Mouse (Mus musculus): ENCODE measurements around the gene Lmntd1. TPM values are rescaled to one million over a fixed set of nuclear protein-coding genes. Genes with fewer than 3 reads are reported as not detected.

The Lmntd1 gene
- polyA plus RNA-seq, 1 experiment from 2014 or later = 1.6 TPM

- no peak for ATAC-seq (ENCODE audit: low FRiP score, low TSS enrichment)
- Histone ChIP-seq H3K4me3 (ENCODE audit: low read length) (no peak overlapping the region), H3K27ac (ENCODE audit: low read length) (no peak overlapping the region), H3K4me2 (replicated peaks; ENCODE audit: low read depth, low read length) (no peak overlapping the region), H3K4me1 (ENCODE audit: insufficient read depth, low read length) (peaks cover 5% of the 10 kb centered on the region; the same call in 1 of the 2 replicates), H3K36me3 (ENCODE audit: insufficient read depth, low read length) (no peaks in the 10 kb centered on the region), H3K9ac (replicated peaks; ENCODE audit: low read length) (no peak overlapping the region), H3K9me3 (ENCODE audit: low read length) (no peaks in the 10 kb centered on the region), H3K27me3 (ENCODE audit: insufficient read depth, low read length) (no peaks in the 10 kb centered on the region)
- 60% methylated on average over 12 of the region's 12 CpGs for WGBS
Measured at GRCm38 (mm10) chr6:145382586-145383380, 231.3 kb downstream of the Lmntd1 start.

DNA sequence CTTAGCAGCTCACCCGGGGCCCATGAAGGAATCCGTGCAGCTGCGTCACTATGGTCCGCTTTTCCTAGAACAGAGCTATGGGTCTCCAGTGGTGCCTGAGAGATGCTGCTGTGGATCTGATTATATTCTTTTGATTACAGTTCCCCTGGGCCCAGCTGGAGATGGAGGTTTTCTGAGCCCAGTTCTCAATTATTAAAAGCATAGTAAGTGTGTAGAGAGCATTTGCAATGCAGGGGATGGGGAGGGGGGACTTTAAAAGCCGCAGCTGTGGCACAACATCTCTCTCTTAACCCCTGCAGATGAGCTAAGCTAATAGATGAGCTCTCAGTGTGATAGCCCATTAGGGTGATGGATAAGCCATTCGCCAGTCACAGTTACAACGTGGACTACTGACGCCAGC, 233.2 kb downstream of the Lmntd1 start:
- H3K27me3 ChIP-seq (ENCODE audit: insufficient read depth, low read length) = no peaks in the 10 kb centered on the region
- H3K4me3 ChIP-seq (ENCODE audit: low read length) = no peak overlapping the region
- no peak overlapping the region for H3K4me2 ChIP-seq (replicated peaks; ENCODE audit: low read depth, low read length)
- no peaks in the 10 kb centered on the region for H3K36me3 ChIP-seq (ENCODE audit: insufficient read depth, low read length)
- ATAC-seq (ENCODE audit: low FRiP score, low TSS enrichment) = no peak
- no peak overlapping the region for H3K9ac ChIP-seq (replicated peaks; ENCODE audit: low read length)
- no peaks in the 10 kb centered on the region for H3K9me3 ChIP-seq (ENCODE audit: low read length)
- H3K27ac ChIP-seq (ENCODE audit: low read length) = no peak overlapping the region
- peaks cover 5% of the 10 kb centered on the region; the same call in 1 of the 2 replicates for H3K4me1 ChIP-seq (ENCODE audit: insufficient read depth, low read length)
- 89% methylated on average over 8 of the region's 8 CpGs for WGBS

- ATAC-seq (ENCODE audit: low FRiP score, low TSS enrichment) = 0 out of 2 replicates have a peak, but pooled peaks have one; percentile 3
- Histone ChIP-seq H3K4me1 (ENCODE audit: insufficient read depth, low read length) (peaks cover 5% of the 10 kb centered on the region; the same call in 1 of the 2 replicates), H3K4me2 (replicated peaks; ENCODE audit: low read depth, low read length) (no peak overlapping the region), H3K36me3 (ENCODE audit: insufficient read depth, low read length) (no peaks in the 10 kb centered on the region), H3K27me3 (ENCODE audit: insufficient read depth, low read length) (no peaks in the 10 kb centered on the region), H3K27ac (ENCODE audit: low read length) (no peak overlapping the region), H3K9ac (replicated peaks; ENCODE audit: low read length) (no peak overlapping the region), H3K4me3 (ENCODE audit: low read length) (no peak overlapping the region), H3K9me3 (ENCODE audit: low read length) (no peaks in the 10 kb centered on the region)
- 36% methylated on average over 6 of the region's 6 CpGs for WGBS
Measured at GRCm38 (mm10) chr6:145379175-145379574, 234.9 kb downstream of the Lmntd1 start.

DNA sequence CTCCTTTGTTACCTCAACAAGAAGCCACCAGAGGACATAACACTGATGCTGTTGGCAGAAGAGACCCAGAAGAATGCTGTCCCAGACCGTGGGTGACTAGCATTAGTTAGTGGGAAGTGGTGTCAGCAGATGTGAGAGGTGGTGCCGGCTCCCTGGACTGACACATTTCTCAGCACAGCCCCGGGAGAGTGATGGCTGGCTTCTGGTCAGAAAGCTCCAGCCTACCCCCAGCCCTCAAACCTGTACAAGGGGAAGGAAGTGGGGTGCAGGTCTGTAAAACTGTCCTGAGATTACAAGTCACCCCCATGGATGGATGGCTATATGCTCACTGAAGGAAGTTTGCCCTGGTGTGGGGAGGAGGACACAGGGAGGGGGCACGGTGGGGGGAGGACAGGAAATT, 235.4 kb downstream of the Lmntd1 start:
- peaks cover 5% of the 10 kb centered on the region; the same call in 1 of the 2 replicates for H3K4me1 ChIP-seq (ENCODE audit: insufficient read depth, low read length)
- no peak overlapping the region for H3K4me3 ChIP-seq (ENCODE audit: low read length)
- ATAC-seq (ENCODE audit: low FRiP score, low TSS enrichment) = no peak
- no peak overlapping the region for H3K4me2 ChIP-seq (replicated peaks; ENCODE audit: low read depth, low read length)
- no peak overlapping the region for H3K27ac ChIP-seq (ENCODE audit: low read length)
- WGBS = 40% methylated on average over 4 of the region's 4 CpGs
- no peaks in the 10 kb centered on the region for H3K36me3 ChIP-seq (ENCODE audit: insufficient read depth, low read length)
- no peak overlapping the region for H3K9ac ChIP-seq (replicated peaks; ENCODE audit: low read length)
- H3K9me3 ChIP-seq (ENCODE audit: low read length) = no peaks in the 10 kb centered on the region
- H3K27me3 ChIP-seq (ENCODE audit: insufficient read depth, low read length) = no peaks in the 10 kb centered on the region

- no peaks in the 10 kb centered on the region for H3K27me3 ChIP-seq (ENCODE audit: insufficient read depth, low read length)
- H3K9ac ChIP-seq (replicated peaks; ENCODE audit: low read length) = no peak overlapping the region
- H3K27ac ChIP-seq (ENCODE audit: low read length) = no peak overlapping the region
- no peaks in the 10 kb centered on the region for H3K9me3 ChIP-seq (ENCODE audit: low read length)
- no peak for ATAC-seq (ENCODE audit: low FRiP score, low TSS enrichment)
- WGBS = 72% methylated on average over 2 of the region's 2 CpGs
- H3K4me1 ChIP-seq (ENCODE audit: insufficient read depth, low read length) = peaks cover 10% of the 10 kb centered on the region
- H3K4me2 ChIP-seq (replicated peaks; ENCODE audit: low read depth, low read length) = no peak overlapping the region
- no peaks in the 10 kb centered on the region for H3K36me3 ChIP-seq (ENCODE audit: insufficient read depth, low read length)
- H3K4me3 ChIP-seq (ENCODE audit: low read length) = no peak overlapping the region
Measured at GRCm38 (mm10) chr6:145374372-145374771, 239.7 kb downstream of the Lmntd1 start.

GRCm38 (mm10) chr6:145373712-145374221, 240.4 kb downstream of the Lmntd1 start:
- no peak overlapping the region for H3K4me3 ChIP-seq (ENCODE audit: low read length)
- H3K36me3 ChIP-seq (ENCODE audit: insufficient read depth, low read length) = no peaks in the 10 kb centered on the region
- peaks cover 5% of the 10 kb centered on the region for H3K4me1 ChIP-seq (ENCODE audit: insufficient read depth, low read length)
- H3K9ac ChIP-seq (replicated peaks; ENCODE audit: low read length) = no peak overlapping the region
- no peaks in the 10 kb centered on the region for H3K27me3 ChIP-seq (ENCODE audit: insufficient read depth, low read length)
- H3K9me3 ChIP-seq (ENCODE audit: low read length) = no peaks in the 10 kb centered on the region
- no peak overlapping the region for H3K27ac ChIP-seq (ENCODE audit: low read length)
- no peak overlapping the region for H3K4me2 ChIP-seq (replicated peaks; ENCODE audit: low read depth, low read length)
- peak; percentile 34; the same call in 1 of the 2 replicates for ATAC-seq (ENCODE audit: low FRiP score, low TSS enrichment)
- WGBS = 25% methylated on average over 7 of the region's 7 CpGs

DNA sequence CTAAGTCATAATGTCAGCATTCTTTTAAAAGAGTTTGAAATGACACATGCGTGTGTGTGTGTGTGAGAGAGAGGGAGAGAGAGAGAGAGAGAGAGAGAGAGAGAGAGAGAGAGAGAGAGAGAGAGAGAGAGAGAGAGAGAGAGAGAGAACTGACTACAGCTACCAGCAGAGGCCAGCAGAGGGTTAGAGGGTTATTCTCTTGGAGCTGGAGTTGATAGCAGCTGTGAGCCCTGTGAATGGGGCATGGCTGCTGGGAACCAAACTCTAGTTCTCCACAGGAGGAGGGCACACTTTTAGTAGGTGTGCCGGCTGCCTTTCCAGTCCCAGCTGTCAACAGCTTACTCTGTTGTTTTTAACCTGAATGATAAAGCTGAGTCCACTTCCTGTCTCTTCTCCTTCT, 242.1 kb downstream of the Lmntd1 start:
- Histone ChIP-seq H3K27ac (ENCODE audit: low read length) (no peak overlapping the region), H3K4me2 (replicated peaks; ENCODE audit: low read depth, low read length) (no peak overlapping the region), H3K27me3 (ENCODE audit: insufficient read depth, low read length) (no peaks in the 10 kb centered on the region), H3K4me1 (ENCODE audit: insufficient read depth, low read length) (peaks cover 5% of the 10 kb centered on the region), H3K9ac (replicated peaks; ENCODE audit: low read length) (no peak overlapping the region), H3K4me3 (ENCODE audit: low read length) (no peak overlapping the region), H3K9me3 (ENCODE audit: low read length) (no peaks in the 10 kb centered on the region), H3K36me3 (ENCODE audit: insufficient read depth, low read length) (no peaks in the 10 kb centered on the region)
- ATAC-seq (ENCODE audit: low FRiP score, low TSS enrichment) = no peak
- WGBS = 41% methylated on average over 2 of the region's 2 CpGs

GRCm38 (mm10) chr6:145371586-145371985, 242.5 kb downstream of the Lmntd1 start:
- Histone ChIP-seq H3K9me3 (ENCODE audit: low read length) (no peaks in the 10 kb centered on the region), H3K27ac (ENCODE audit: low read length) (no peak overlapping the region), H3K36me3 (ENCODE audit: insufficient read depth, low read length) (no peaks in the 10 kb centered on the region), H3K27me3 (ENCODE audit: insufficient read depth, low read length) (no peaks in the 10 kb centered on the region), H3K9ac (replicated peaks; ENCODE audit: low read length) (no peak overlapping the region), H3K4me3 (ENCODE audit: low read length) (no peak overlapping the region), H3K4me2 (replicated peaks; ENCODE audit: low read depth, low read length) (no peak overlapping the region), H3K4me1 (ENCODE audit: insufficient read depth, low read length) (peaks cover 5% of the 10 kb centered on the region)
- no peak for ATAC-seq (ENCODE audit: low FRiP score, low TSS enrichment)
- WGBS = 71% methylated on average over 4 of the region's 4 CpGs

GRCm38 (mm10) chr6:145370302-145370701, 243.8 kb downstream of the Lmntd1 start:
- no peak overlapping the region for H3K9ac ChIP-seq (replicated peaks; ENCODE audit: low read length)
- no peak for ATAC-seq (ENCODE audit: low FRiP score, low TSS enrichment)

GRCm38 (mm10) chr6:145369290-145369689, 244.8 kb downstream of the Lmntd1 start:
- WGBS = 32% methylated on average over 4 of the region's 4 CpGs
- ATAC-seq (ENCODE audit: low FRiP score, low TSS enrichment) = no peak
- H3K4me1 ChIP-seq (ENCODE audit: insufficient read depth, low read length) = peaks cover 5% of the 10 kb centered on the region
- H3K4me2 ChIP-seq (replicated peaks; ENCODE audit: low read depth, low read length) = no peak overlapping the region
- H3K27me3 ChIP-seq (ENCODE audit: insufficient read depth, low read length) = no peaks in the 10 kb centered on the region
- H3K9me3 ChIP-seq (ENCODE audit: low read length) = no peaks in the 10 kb centered on the region
- no peak overlapping the region for H3K9ac ChIP-seq (replicated peaks; ENCODE audit: low read length)
- H3K27ac ChIP-seq (ENCODE audit: low read length) = no peak overlapping the region
- H3K4me3 ChIP-seq (ENCODE audit: low read length) = no peak overlapping the region
- H3K36me3 ChIP-seq (ENCODE audit: insufficient read depth, low read length) = no peaks in the 10 kb centered on the region

More at GRCm38 (mm10) chr6:145370302-145370701, 243.8 kb downstream of the Lmntd1 start:
- H3K4me1 ChIP-seq (ENCODE audit: insufficient read depth, low read length) = peaks cover 5% of the 10 kb centered on the region
- H3K27ac ChIP-seq (ENCODE audit: low read length) = no peak overlapping the region
- no peaks in the 10 kb centered on the region for H3K27me3 ChIP-seq (ENCODE audit: insufficient read depth, low read length)
- H3K36me3 ChIP-seq (ENCODE audit: insufficient read depth, low read length) = no peaks in the 10 kb centered on the region
- no peaks in the 10 kb centered on the region for H3K9me3 ChIP-seq (ENCODE audit: low read length)
- WGBS = 51% methylated on average over 3 of the region's 3 CpGs
- no peak overlapping the region for H3K4me3 ChIP-seq (ENCODE audit: low read length)
- no peak overlapping the region for H3K4me2 ChIP-seq (replicated peaks; ENCODE audit: low read depth, low read length)

All from kidney, embryonic 16.5 days (tissue).